Mouse (Mus musculus) T-helper 2 cell (primary cell): Measurements from ENCODE around the gene Olfr1291-ps1.

Experiments
- in situ Hi-C: fragments of 300-600 bp; cut with MboI, MseI; formaldehyde crosslinking; loops from one replicate; pipeline ENCODE4 v1.15.1; 2025; ENCODE audit warnings: high pct_unique_total_duplicates

Olfr1291-ps1 gene

GRCm38 (mm10) chr2:111496880-111497279 lies at the start of gene Olfr1291-ps1:
TSS of gene Olfr1291-ps1 (plus strand) at chr2:111497180.
- in situ Hi-C loops = no loop called here

DNA sequence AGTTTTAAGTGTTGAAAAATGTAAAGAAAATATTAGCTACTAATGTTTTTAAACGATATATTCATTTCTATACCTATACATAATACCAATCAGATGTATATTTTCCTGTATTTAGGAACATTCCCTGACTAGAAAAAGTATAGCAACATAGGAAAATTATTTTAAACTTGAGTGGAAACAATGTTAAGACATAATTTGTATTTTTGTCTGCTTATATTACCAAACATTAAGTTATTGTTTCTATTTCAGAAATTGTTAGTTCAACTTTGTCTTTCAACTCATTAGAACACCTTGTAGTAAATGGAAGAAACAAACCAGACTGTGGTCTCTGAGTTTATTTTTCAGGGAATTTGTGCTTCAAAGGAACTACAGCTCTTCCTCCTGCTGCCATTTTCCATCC lies 48.1 kb upstream of the Olfr1291-ps1 start, which contains the start of gene Olfr1287:
TSS of gene Olfr1287 (plus strand) at position 301 of the 400 bp plus-strand sequence.
- in situ Hi-C loops = no loop called here

DNA sequence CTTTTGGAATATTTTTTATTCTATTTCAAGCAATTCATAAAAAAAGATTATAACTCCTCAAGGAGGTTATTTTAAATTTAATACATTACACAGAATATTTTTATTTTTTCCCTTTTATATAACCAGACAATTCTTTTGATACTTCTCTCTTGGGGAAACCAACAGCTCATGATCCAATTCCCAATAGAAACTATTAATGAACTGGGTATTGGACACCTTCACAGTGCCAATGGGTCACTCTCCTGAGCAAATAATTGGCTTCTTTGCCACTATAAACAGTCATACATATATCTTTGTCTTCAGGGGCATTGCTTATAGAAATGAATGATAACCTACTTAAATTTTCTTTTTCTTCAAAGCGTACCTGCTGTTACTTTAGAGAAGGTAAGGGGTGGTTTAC lies 23.2 kb upstream of the Olfr1291-ps1 start, which contains the start of gene Olfr1288:
TSS of gene Olfr1288 (plus strand) at position 301 of the 400 bp plus-strand sequence.
- in situ Hi-C loops = no loop called here

DNA sequence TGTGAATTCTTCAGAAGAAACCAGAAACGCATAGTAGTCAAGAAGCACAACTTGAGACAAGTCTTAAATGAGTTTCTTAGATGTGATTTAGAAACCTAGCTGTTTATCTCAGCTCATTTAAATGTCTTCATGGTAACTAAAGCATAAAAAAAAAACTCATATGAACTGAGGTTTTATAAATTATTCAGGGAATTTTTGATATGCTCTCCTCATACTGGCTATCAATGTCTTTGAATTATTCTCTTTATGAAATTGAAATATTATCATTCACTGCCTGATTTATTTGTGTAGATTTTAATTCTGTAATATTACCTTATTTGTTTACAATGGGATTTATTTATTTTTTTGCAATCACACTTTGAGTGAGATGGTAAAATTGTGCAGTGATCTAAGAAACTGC lies 16.5 kb upstream of the Olfr1291-ps1 start, which contains the start of gene Olfr1289:
TSS of gene Olfr1289 (plus strand) at position 301 of the 400 bp plus-strand sequence.
- in situ Hi-C loops = no loop called here

DNA sequence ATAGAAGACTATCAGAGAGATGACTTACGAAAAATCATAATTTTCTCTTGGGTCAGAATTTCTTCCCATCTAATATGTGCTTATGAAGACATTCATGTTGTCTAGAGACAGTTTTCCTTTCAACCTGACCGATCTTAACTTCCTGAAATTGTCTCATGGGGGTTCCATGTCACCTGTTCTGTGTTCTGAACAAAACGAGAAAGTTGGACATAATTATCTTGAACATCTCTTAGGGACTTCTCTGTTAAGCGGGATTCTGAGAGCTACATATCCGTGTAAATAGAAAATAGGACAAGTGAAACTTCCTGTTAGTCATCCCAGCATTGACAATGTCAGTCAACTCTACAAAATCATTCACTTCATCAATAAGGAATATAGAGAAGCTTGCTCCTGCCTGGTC lies 3.3 kb upstream of the Olfr1291-ps1 start, which contains the start of gene Olfr1290:
TSS of gene Olfr1290 (minus strand) at position 101 of the 400 bp plus-strand sequence.
- in situ Hi-C loops = no loop called here

GRCm38 (mm10) chr2:111517451-111517850 lies 20.5 kb downstream of the Olfr1291-ps1 start:
- in situ Hi-C loops = no loop called here

- in situ Hi-C loops = no loop called here
These were observed 27.9 kb downstream of the Olfr1291-ps1 start, which contains the start of gene Olfr1293-ps for GRCm38 (mm10) chr2:111524903-111525302. TSS of gene Olfr1293-ps (plus strand) at chr2:111525203.

- in situ Hi-C loops = no loop called here
These were observed 43.2 kb downstream of the Olfr1291-ps1 start, which contains the start of gene Olfr1294 for GRCm38 (mm10) chr2:111540191-111540590. TSS of gene Olfr1294 (minus strand) at chr2:111540291.
